Mouse (Mus musculus) testis, adult 2 months (tissue): ENCODE data around the gene Plxna4.

ENCODE experiments used
- CTCF ChIP-seq: fragments of 200-500 bp; IDR thresholded peaks from 2 replicates; pipeline ENCODE4 v1.5.1; 2012; ENCODE audit warnings: low read depth, mild to moderate bottlenecking, inconsistent platforms, low read length, moderate library complexity; ENCODE audit not compliant: control insufficient read depth, insufficient read depth, insufficient replicate concordance
- POLR2A ChIP-seq: fragments of 200-500 bp; IDR thresholded peaks from 2 replicates; pipeline ENCODE4 v1.6.1; 2012; ENCODE audit warnings: low read depth, mild to moderate bottlenecking, inconsistent platforms, low read length, moderate library complexity; ENCODE audit not compliant: control insufficient read depth

DNA sequence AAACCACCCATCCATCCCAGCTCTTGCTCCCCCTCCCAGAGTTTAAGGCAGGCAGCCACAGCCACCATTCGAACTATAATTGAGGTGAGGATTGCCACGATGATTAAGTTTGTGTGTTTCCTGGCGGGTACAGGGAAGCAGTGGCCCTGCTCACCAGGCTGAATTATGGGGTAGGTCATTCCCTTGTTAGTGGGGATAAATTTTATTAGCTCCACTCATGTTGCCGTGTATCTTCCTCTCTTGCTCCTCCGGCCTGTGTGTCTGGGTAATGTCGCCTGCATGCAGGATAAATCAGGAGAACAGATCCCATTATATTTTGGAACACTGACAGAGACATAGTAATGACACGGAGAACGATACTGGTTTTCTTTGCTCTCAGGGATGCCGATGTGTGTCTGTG lies 78.9 kb downstream of the Plxna4 start:
- TF ChIP-seq CTCF (no peak), POLR2A (no peak)
